Mouse (Mus musculus) neural tube, embryonic 11.5 days (tissue): ENCODE measurements around the gene Wasf1. TPM values are rescaled to one million over a fixed set of nuclear protein-coding genes. Genes with fewer than 3 reads are reported as not detected.

Experiments used
- ATAC-seq: fragments of 200-750 bp; cut with Nextera tagmentation; 2 replicates; pipeline ENCODE4 v1.8.0; 2017; ENCODE audit warnings: moderate number of reproducible peaks, mild to moderate bottlenecking, moderate TSS enrichment, moderate library complexity; ENCODE audit not compliant: insufficient read depth, low FRiP score, low TSS enrichment
- DNase-seq: peaks from one replicate; pipeline ENCODE4 v3.0.0-alpha.2; 2015; ENCODE audit warnings: low spot score
- H3K27ac ChIP-seq: fragments of 300-500 bp; sonication (generic); 2 replicates; pipeline ENCODE4 v1.5.1; 2014; ENCODE audit warnings: low read depth, mild to moderate bottlenecking, low read length
- H3K27me3 ChIP-seq: fragments of 300-500 bp; sonication (generic); 2 replicates; pipeline ENCODE4 v1.6.1; 2014; ENCODE audit warnings: mild to moderate bottlenecking, low read length, mixed read lengths; ENCODE audit not compliant: control insufficient read depth, insufficient read depth
- H3K36me3 ChIP-seq: fragments of 300-500 bp; sonication (generic); 2 replicates; pipeline ENCODE4 v1.6.1; 2014; ENCODE audit warnings: mild to moderate bottlenecking, low read length, moderate library complexity, mixed read lengths; ENCODE audit not compliant: control insufficient read depth, insufficient read depth
- H3K4me1 ChIP-seq: fragments of 300-500 bp; sonication (generic); 2 replicates; pipeline ENCODE4 v1.6.1; 2014; ENCODE audit warnings: low read length, mixed read lengths; ENCODE audit not compliant: control insufficient read depth, insufficient read depth
- H3K4me2 ChIP-seq: fragments of 300-500 bp; sonication (generic); 2 replicates; pipeline ENCODE4 v1.6.1; 2014; ENCODE audit warnings: low read depth, mild to moderate bottlenecking, moderate library complexity
- H3K4me3 ChIP-seq: fragments of 300-500 bp; sonication (generic); 2 replicates; pipeline ENCODE4 v1.5.1; 2014; ENCODE audit warnings: low read depth, low read length
- H3K9ac ChIP-seq: fragments of 300-500 bp; sonication (generic); 2 replicates; pipeline ENCODE4 v1.6.1; 2014; ENCODE audit warnings: mild to moderate bottlenecking, low read length
- H3K9me3 ChIP-seq: fragments of 300-500 bp; sonication (generic); 2 replicates; pipeline ENCODE4 v1.6.1; 2016; ENCODE audit warnings: low read length; ENCODE audit not compliant: control insufficient read depth
- WGBS: fragments of 180-500 bp; shearing (Covaris S2); extraction: QIAGEN DNeasy Blood & Tissue Kit; methylation state at CpG from one replicate; pipeline ENCODE4 v1.1.7; 2014; 5-methylcytosine and 5-hydroxymethylcytosine counted together
- polyA plus RNA-seq: library from polyadenylated mRNA; unstranded; fragments of >200 nt; fragmentation: Nextera tagmentation; extraction: Ambion mirVana; gene quantifications from 2 replicates; pipeline ENCODE4 v1.2.1, GENCODE M21; 2014

Gene Wasf1
- polyA plus RNA-seq, 1 experiment from 2014 or later = 60.9 TPM

GRCm38 (mm10) chr10:40883644-40884278 is 486 bp downstream of the Wasf1 start:
- H3K27me3 ChIP-seq = no peaks in the 10 kb centered on the region
- H3K36me3 ChIP-seq = no peaks in the 10 kb centered on the region
- peak overlapping the region; percentile 55 for H3K4me2 ChIP-seq
- no peaks in the 10 kb centered on the region for H3K9me3 ChIP-seq
- DNase-seq = no peak
- H3K4me3 ChIP-seq = peak overlapping the region; percentile 92
- WGBS = 0% methylated on average over 76 of the region's 87 CpGs
- peaks cover 2% of the 10 kb centered on the region; the same call in 1 of the 2 replicates for H3K4me1 ChIP-seq
- peak overlapping the region; percentile 97 for H3K27ac ChIP-seq
- H3K9ac ChIP-seq = peak overlapping the region; percentile 94
- peak; percentile 88 for ATAC-seq

GRCm38 (mm10) chr10:40884279-40884806 is 1.1 kb downstream of the Wasf1 start:
- ATAC-seq (peak; percentile 9), DNase-seq (peak; percentile 80)
- no peaks in the 10 kb centered on the region for H3K27me3 ChIP-seq
- H3K4me1 ChIP-seq = peaks cover 2% of the 10 kb centered on the region; the same call in 1 of the 2 replicates
- no peaks in the 10 kb centered on the region for H3K36me3 ChIP-seq
- peak overlapping the region; percentile 55 for H3K4me2 ChIP-seq
- peak overlapping the region; percentile 94 for H3K9ac ChIP-seq
- peak overlapping the region; percentile 92 for H3K4me3 ChIP-seq
- peak overlapping the region; percentile 97 for H3K27ac ChIP-seq
- under 1% methylated on average over 38 of the region's 40 CpGs for WGBS
- no peaks in the 10 kb centered on the region for H3K9me3 ChIP-seq

GRCm38 (mm10) chr10:40885432-40885831 is 2.2 kb downstream of the Wasf1 start:
- no peak overlapping the region for H3K9ac ChIP-seq
- no peak overlapping the region for H3K27ac ChIP-seq
- H3K36me3 ChIP-seq = no peaks in the 10 kb centered on the region
- ATAC-seq = no peak
- no peak overlapping the region for H3K4me3 ChIP-seq
- no peak for DNase-seq
- peaks cover 2% of the 10 kb centered on the region; the same call in 1 of the 2 replicates for H3K4me1 ChIP-seq
- H3K4me2 ChIP-seq = no peak overlapping the region
- 71% methylated on average over 7 of the region's 7 CpGs for WGBS
- H3K27me3 ChIP-seq = no peaks in the 10 kb centered on the region
- no peaks in the 10 kb centered on the region for H3K9me3 ChIP-seq

GRCm38 (mm10) chr10:40887316-40887715 is 4.0 kb downstream of the Wasf1 start:
- no peak for DNase-seq
- Histone ChIP-seq H3K4me3 (no peak overlapping the region), H3K9me3 (no peaks in the 10 kb centered on the region), H3K4me1 (no peaks in the 10 kb centered on the region), H3K4me2 (no peak overlapping the region), H3K27me3 (no peaks in the 10 kb centered on the region), H3K36me3 (no peaks in the 10 kb centered on the region), H3K27ac (no peak overlapping the region), H3K9ac (no peak overlapping the region)
- no peak for ATAC-seq
- WGBS = 79% methylated on average over 2 of the region's 2 CpGs

- no peak for ATAC-seq
Measured at GRCm38 (mm10) chr10:40889146-40889545, 5.9 kb downstream of the Wasf1 start.

GRCm38 (mm10) chr10:40895765-40896164 is 12.5 kb downstream of the Wasf1 start:
- DNase-seq (no peak), ATAC-seq (no peak)
- 93% methylated on average over 12 of the region's 12 CpGs for WGBS
- Histone ChIP-seq H3K27me3 (no peaks in the 10 kb centered on the region), H3K4me1 (peaks cover 3% of the 10 kb centered on the region; the same call in 1 of the 2 replicates), H3K36me3 (no peaks in the 10 kb centered on the region), H3K4me3 (no peak overlapping the region), H3K4me2 (no peak overlapping the region), H3K27ac (no peak overlapping the region), H3K9me3 (no peaks in the 10 kb centered on the region), H3K9ac (no peak overlapping the region)

More at GRCm38 (mm10) chr10:40889146-40889545, 5.9 kb downstream of the Wasf1 start:
- Histone ChIP-seq H3K4me2 (no peak overlapping the region), H3K36me3 (no peaks in the 10 kb centered on the region), H3K9ac (no peak overlapping the region), H3K27me3 (no peaks in the 10 kb centered on the region), H3K9me3 (no peaks in the 10 kb centered on the region), H3K27ac (no peak overlapping the region), H3K4me1 (no peaks in the 10 kb centered on the region), H3K4me3 (no peak overlapping the region)
- DNase-seq = no peak
- WGBS = 80% methylated on average over 4 of the region's 4 CpGs

GRCm38 (mm10) chr10:40896656-40897055 is 13.4 kb downstream of the Wasf1 start:
- H3K4me1 ChIP-seq = peaks cover 3% of the 10 kb centered on the region; the same call in 1 of the 2 replicates
- DNase-seq (no peak), ATAC-seq (no peak)
- H3K4me2 ChIP-seq = no peak overlapping the region
- H3K4me3 ChIP-seq = no peak overlapping the region
- H3K27me3 ChIP-seq = no peaks in the 10 kb centered on the region
- H3K9me3 ChIP-seq = no peaks in the 10 kb centered on the region
- H3K9ac ChIP-seq = no peak overlapping the region
- WGBS = 62% methylated on average over 5 of the region's 5 CpGs
- no peak overlapping the region for H3K27ac ChIP-seq
- H3K36me3 ChIP-seq = no peaks in the 10 kb centered on the region

GRCm38 (mm10) chr10:40901786-40902185 is 18.5 kb downstream of the Wasf1 start:
- no peak overlapping the region for H3K4me3 ChIP-seq
- no peaks in the 10 kb centered on the region for H3K36me3 ChIP-seq
- H3K4me2 ChIP-seq = no peak overlapping the region
- H3K27ac ChIP-seq = no peak overlapping the region
- H3K9me3 ChIP-seq = no peaks in the 10 kb centered on the region
- H3K27me3 ChIP-seq = no peaks in the 10 kb centered on the region
- H3K9ac ChIP-seq = no peak overlapping the region
- DNase-seq = no peak
- no peaks in the 10 kb centered on the region for H3K4me1 ChIP-seq
- ATAC-seq = no peak
- 66% methylated on average over 4 of the region's 4 CpGs for WGBS

- ATAC-seq (no peak), DNase-seq (no peak)
- Histone ChIP-seq H3K4me1 (no peaks in the 10 kb centered on the region), H3K9ac (no peak overlapping the region), H3K4me2 (no peak overlapping the region), H3K4me3 (no peak overlapping the region), H3K27me3 (no peaks in the 10 kb centered on the region), H3K36me3 (no peaks in the 10 kb centered on the region), H3K9me3 (no peaks in the 10 kb centered on the region), H3K27ac (no peak overlapping the region)
- WGBS = 88% methylated on average over 1 of the region's 1 CpGs
Measured at GRCm38 (mm10) chr10:40906131-40906530, 22.9 kb downstream of the Wasf1 start.
